Mouse (Mus musculus) c-Kit-positive CD71-positive TER-119-negative erythroid progenitor cells, embryonic 14.5 days (primary cell): ENCODE data around the gene Anks4b.

ENCODE experiments used
- DNase-seq: peaks from one replicate; pipeline ENCODE4 v3.0.0-alpha.2; 2013; ENCODE audit warnings: low read depth

Anks4b gene

GRCm38 (mm10) chr7:120173603-120174244, at the start of gene Anks4b:
Gene Anks4b (plus strand): TSS chr7:120173858.
- no peak for DNase-seq

DNA sequence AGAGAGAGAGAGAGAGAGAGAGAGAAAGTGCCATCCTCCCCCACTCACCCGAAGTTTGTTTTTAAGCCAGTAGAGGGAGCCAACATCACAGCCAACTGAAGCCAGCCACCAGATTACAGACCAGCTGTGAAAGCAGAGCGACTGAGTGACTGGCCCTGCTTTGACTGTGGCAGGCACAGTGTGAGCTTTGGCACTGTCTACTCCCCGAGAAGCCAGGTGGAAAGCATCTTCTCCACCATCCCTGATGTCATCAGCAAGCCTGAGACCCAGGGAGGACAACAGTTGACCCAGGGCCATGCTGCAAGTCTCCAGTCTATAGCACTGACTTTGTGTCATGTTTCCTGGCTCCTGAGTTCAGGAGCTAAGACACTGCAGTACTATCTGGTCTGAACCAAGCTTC, 48.8 kb upstream of the Anks4b start:
- no peak for DNase-seq

- DNase-seq, result no peak
Observed at GRCm38 (mm10) chr7:120126976-120127685, 46.5 kb upstream of the Anks4b start.

- DNase-seq, result no peak
Observed at GRCm38 (mm10) chr7:120127686-120128059, 46.0 kb upstream of the Anks4b start.

DNA sequence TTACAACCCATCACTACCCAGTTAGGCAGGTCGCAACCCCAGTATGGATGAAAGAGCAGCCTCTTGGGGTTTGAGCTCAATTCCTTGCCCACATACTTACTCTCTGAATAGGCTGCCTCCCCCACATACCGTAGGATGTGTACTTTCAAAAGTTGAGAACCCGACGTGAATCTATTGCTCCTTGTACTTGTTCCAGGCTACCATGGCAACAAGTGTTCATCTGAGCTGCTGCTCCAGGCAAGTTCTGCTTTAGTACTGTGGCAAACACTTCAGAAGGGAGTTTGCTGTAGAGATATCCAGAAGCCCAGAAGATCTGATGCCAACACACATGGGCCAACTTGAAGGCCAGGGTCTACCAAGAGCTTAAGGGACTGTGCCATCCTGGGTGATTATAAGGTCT, 44.7 kb upstream of the Anks4b start:
- no peak for DNase-seq

- no peak for DNase-seq
Observed at GRCm38 (mm10) chr7:120142743-120143142, 30.9 kb upstream of the Anks4b start.

DNA sequence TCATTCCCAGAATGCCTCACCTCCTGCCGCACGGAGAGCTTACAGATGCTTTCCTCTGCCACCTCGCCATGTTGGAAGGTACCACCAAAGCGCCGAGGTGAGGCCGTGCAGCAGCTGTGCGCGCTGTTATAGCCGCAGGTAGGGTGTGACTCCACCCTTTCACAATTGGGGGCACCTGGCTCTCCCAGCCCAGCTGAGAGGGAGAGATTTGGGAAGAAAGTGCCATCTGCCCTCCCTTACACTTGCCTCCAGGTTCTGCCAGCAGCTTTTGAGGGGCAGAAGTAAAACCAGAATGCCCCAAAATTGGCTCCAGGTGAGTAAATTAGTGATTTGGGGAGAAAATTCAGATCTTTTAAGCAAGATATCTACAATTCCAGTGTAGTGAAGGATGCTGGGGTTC, 28.5 kb upstream of the Anks4b start, which contains the start of gene Zp2:
TSS of gene Zp2 (minus strand) at position 101 of the 400 bp plus-strand sequence.
- no peak for DNase-seq

GRCm38 (mm10) chr7:120150257-120150656, 23.4 kb upstream of the Anks4b start:
- DNase-seq, result no peak

GRCm38 (mm10) chr7:120150898-120151297, 22.8 kb upstream of the Anks4b start:
- no peak for DNase-seq

- DNase-seq, result no peak
Observed at GRCm38 (mm10) chr7:120156841-120157409, 16.7 kb upstream of the Anks4b start.

DNA sequence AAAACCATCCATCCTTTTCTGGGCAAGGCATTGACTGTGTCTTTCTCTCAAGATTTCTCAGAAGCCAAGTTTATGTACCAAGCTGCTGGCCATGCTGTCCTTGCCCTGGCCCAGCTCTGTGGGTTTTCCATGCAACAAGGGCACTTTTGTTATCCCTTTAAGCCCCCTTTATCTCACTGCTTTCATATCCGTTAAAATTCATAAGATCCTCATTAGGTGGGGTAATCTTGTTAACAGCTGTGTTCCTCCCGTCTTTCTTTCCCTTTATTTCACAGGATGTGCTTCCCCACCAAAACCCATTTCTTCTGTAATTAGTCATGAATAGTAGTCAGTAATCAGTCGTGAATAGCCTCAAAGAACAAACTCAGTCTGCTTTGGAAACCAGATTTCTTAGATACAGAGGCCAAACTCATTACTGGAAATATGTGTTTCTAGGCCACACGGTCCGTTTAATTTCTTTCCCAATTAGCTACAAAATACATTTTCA, 16.0 kb upstream of the Anks4b start:
- no peak for DNase-seq

GRCm38 (mm10) chr7:120158121-120158613, 15.5 kb upstream of the Anks4b start:
- no peak for DNase-seq

- no peak for DNase-seq
Observed at GRCm38 (mm10) chr7:120163581-120164251, 9.9 kb upstream of the Anks4b start.

DNA sequence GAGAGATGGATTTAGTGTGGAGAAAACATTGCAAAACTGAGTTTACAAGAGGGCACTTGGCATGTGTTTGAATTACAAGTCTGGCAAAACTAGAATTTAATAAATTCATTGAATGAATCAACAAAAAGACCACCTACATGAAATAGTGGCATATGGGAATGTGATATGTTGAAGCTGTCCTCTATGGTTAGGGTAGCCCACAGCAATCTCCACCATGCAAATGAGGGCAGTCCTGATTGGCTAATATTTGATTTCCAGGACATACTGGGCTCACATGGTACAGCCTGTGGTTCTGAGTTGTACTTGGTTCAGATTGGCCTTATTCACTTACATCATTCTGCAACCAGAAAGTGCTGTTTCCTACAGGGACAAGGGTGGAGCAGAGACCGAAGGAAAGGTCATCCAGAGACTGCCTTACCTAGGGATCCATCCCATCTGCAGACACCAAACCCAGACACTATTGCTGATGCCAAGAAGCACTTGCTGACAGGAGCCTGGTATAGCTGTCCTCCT, 1.4 kb upstream of the Anks4b start:
- DNase-seq, result no peak

DNA sequence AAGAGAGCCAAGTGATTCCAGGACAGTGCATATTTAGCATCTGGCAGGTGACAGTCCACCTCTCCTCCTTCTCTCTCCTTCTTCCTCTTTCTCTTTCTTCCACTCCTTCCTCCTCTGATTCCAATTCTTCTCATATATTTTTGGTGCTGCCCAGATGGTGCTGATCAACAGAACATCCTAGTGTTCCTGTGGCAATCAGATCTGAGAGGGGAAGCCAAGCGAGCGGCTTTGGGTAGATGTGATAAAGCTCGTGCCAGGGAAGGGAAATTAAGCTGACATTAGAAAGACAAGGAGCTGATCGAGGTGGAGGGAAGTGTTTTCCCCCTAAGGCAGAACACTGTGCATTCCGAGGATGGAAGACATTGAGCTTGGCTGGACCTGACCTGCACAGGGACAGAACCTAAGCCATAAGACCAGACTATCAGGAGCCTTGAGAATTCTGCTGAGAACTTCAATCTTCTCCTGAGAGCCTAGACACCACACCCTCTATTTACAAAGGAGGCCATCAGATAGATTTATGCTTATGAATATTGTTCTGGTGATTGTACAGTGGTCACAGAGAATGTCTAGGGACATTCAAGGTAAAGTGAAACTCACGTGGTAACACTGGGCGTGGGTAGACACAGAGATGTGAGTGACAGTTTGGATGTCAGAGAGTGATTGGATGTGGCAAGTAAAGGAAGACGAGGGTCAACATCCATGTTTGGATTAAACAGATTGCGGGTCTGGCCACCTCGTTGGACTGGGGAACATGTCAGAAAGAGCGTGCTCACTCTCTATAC, 1.3 kb downstream of the Anks4b start:
- DNase-seq, result no peak

DNA sequence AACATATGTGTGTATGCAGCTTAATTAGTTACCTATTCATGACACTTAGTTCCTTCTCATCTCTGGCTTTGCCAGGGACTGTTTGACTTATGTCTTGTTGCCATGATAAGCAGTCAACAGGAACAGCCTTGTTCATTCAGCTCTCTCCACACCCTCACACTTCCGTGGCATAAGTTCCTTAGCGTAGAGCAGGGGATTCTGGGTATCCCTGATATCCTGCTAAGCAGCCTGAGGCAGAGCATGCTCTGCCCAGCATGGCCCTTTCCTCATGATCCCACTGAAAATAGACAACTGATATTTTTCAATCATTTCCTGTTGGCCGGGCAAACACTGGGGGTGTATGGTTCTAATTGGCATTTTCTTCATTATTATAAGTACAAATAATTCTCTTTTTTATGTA, 4.0 kb downstream of the Anks4b start:
- no peak for DNase-seq

- no peak for DNase-seq
Observed at GRCm38 (mm10) chr7:120178935-120179334, 5.3 kb downstream of the Anks4b start.

DNA sequence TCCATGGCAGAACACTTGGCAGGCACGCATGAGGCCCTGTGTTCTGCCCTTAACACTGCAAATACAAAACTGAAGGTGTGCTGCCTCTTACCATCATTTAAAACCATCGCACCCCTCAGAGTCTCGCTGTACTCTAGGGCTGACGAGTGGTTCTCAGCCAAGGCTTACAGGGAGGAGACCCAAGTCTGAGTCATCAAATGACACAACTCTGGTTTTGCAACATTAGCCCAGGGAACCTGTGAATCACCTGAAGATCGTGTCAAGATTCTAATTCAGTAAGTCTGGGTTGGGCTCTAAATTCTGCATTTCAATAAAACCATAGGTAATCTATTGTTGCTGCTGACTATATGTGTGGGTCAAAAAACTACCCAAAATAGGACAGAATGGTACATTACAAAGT, 6.9 kb downstream of the Anks4b start:
- DNase-seq, result no peak

DNA sequence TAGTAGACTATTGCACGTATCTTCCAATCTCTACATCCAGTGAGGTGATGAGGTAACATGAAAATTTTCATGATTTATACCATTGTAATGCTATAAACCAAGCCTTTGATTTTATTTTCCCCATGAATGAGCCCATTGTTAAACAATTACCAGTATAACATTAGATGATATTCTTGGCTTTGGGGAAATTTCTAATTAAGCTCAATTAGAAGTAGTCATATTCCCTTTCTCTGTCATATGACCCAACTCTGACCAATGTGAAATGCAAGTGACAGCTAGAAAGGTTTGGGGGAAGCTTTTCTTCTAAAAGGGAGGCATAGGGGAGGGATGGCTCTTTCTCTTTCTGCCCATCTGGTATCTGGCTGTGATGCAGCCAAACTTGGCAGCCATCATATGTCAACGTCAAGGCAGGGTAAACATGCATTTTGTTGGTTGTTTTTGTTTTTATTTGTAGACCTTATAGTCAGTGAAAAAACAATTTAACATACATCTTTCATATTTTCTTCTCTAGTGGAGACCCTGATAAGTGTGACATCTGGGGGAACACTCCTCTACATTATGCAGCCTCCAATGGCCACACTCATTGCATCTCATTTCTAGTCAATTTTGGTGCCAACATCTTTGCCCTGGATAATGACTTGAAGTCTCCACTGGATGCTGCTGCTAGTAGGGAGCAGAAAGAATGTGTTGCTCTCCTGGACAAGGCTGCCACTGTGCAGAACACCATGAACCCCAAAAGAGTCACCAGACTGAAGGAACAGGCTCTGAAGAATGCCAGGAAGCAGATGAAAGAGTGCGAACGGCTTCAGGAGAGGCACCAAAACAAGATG, 8.0 kb downstream of the Anks4b start:
- no peak for DNase-seq

DNA sequence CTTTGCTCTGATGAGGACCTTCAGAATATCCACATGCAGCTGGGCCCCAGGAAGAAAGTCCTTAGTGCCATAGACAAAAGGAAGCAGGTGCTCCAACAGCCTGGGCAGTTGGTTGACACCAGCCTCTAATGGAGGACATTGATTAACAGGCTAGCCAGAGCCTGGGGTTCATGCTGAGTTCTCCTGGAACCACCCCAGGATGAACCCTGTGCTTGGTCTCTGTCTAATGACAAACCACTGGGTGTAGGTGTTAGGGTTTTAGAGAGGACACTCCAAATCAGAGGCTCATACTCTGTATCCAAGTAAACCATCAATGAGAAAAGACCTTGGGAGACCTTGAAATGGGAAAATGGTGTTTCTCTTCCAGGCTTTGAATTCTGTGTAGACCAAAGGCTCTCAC, 9.2 kb downstream of the Anks4b start:
- no peak for DNase-seq

DNA sequence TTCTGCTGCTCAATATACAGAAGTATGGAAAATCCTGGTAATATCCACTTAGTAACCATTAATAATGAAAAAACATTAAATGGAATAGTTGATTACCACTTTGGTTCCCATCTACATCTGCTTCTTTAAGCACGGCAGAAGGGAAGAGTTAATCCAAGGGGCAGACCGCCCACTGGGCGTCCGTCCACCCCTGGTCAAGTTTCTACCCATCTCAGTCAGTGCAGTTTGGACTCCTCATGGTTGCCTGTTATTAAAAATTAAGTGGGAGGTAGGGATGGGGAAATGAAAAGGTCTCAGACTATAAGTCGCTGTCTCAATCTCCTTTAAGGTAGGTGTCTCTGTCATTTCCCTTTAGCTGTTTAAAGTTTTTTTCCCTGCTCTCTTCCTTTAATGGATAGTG, 15.3 kb downstream of the Anks4b start:
- no peak for DNase-seq
